ENCODE assay signal across 8 mouse cellular contexts in genomic region chr4:134591506-134592061, GRCm38 (mm10). TPM values are rescaled to one million over a fixed set of nuclear protein-coding genes. Genes with fewer than 3 reads are reported as not detected.
DNase-seq lines count a peak whose midpoint lies in the region; ATAC-seq and TF ChIP-seq lines count a peak whose summit lies in the region.

No protein-coding gene starts in this region.

- H3K4me1 ChIP-seq in embryonic facial prominence, embryonic 13.5 days: peaks cover 23% of the 10 kb centered on the region
- H3K4me1 ChIP-seq in heart, embryonic 15.5 days (replicated peaks): peaks cover 25% of the 10 kb centered on the region
- peaks cover 8% of the 10 kb centered on the region; the same call in 1 of the 2 replicates for H3K4me1 ChIP-seq in midbrain, postnatal 0 days (ENCODE audit: insufficient read depth, low read length)

- no peak overlapping the region; the same call in none of the 2 replicates for H3K9ac ChIP-seq in embryonic facial prominence, embryonic 13.5 days
- H3K9ac ChIP-seq in heart, embryonic 15.5 days: no peak overlapping the region
- H3K9ac ChIP-seq in midbrain, postnatal 0 days (replicated peaks; ENCODE audit: low read length, poor library complexity, severe bottlenecking): no peak overlapping the region

- H3K27me3 ChIP-seq in embryonic facial prominence, embryonic 13.5 days: 0 out of 2 replicates have a peak, but pooled peaks cover 3% of the 10 kb centered on the region
- no peaks in the 10 kb centered on the region for H3K27me3 ChIP-seq in heart, embryonic 15.5 days
- no peaks in the 10 kb centered on the region for H3K27me3 ChIP-seq in midbrain, postnatal 0 days (ENCODE audit: insufficient read depth, low read length)

- DNase-seq in 3134 (ENCODE audit: extremely low read depth, insufficient read length, low spot score) (peak; percentile 90), adipocyte (ENCODE audit: low spot score) (peak; percentile 82)
- DNase-seq in kidney, postnatal 25 days: peak; percentile 92 to 93
- peak; percentile 83 for DNase-seq in midbrain, postnatal 0 days (ENCODE audit: low spot score)
- DNase-seq in yolk sac, embryonic 10.5 days (ENCODE audit: low spot score): no peak
- DNase-seq in spleen, postnatal 4 days (ENCODE audit: low spot score in 2 of 2): no peak

- peak overlapping the region; percentile 53 for H3K27ac ChIP-seq in embryonic facial prominence, embryonic 13.5 days
- peak overlapping the region; percentile 81 for H3K27ac ChIP-seq in heart, embryonic 15.5 days
- H3K27ac ChIP-seq in midbrain, postnatal 0 days (ENCODE audit: low read depth, low read length): 0 out of 2 replicates have a peak overlapping the region, but pooled peaks have one; percentile 12

- H3K9me3 ChIP-seq in embryonic facial prominence, embryonic 13.5 days: no peaks in the 10 kb centered on the region
- H3K9me3 ChIP-seq in heart, embryonic 15.5 days (replicated peaks): no peaks in the 10 kb centered on the region
- no peaks in the 10 kb centered on the region for H3K9me3 ChIP-seq in midbrain, postnatal 0 days (ENCODE audit: low read length)

- no peak overlapping the region; the same call in 1 of the 2 replicates for H3K4me2 ChIP-seq in embryonic facial prominence, embryonic 13.5 days
- peak overlapping the region; percentile 14; the same call in 1 of the 2 replicates for H3K4me2 ChIP-seq in heart, embryonic 15.5 days
- H3K4me2 ChIP-seq in midbrain, postnatal 0 days (ENCODE audit: low read depth, low read length, poor library complexity, severe bottlenecking): no peak overlapping the region

- H3K4me3 ChIP-seq in embryonic facial prominence, embryonic 13.5 days: no peak overlapping the region
- H3K4me3 ChIP-seq in heart, embryonic 15.5 days: no peak overlapping the region
- no peak overlapping the region for H3K4me3 ChIP-seq in midbrain, postnatal 0 days (ENCODE audit: low read depth, low read length)

- ATAC-seq in embryonic facial prominence, embryonic 13.5 days (ENCODE audit: insufficient number of reproducible peaks, insufficient read depth, low FRiP score, low TSS enrichment, low read depth): no peak
- peak; percentile 77 for ATAC-seq in heart, embryonic 15.5 days (replicated peaks; ENCODE audit: insufficient number of reproducible peaks, insufficient read depth, low FRiP score, low read depth)
- no peak for ATAC-seq in midbrain, postnatal 0 days (ENCODE audit: low FRiP score)

- WGBS in embryonic facial prominence, embryonic 13.5 days: 38% methylated on average over 11 of the region's 11 CpGs
- 35% methylated on average over 11 of the region's 11 CpGs for WGBS in heart, embryonic 15.5 days
- WGBS in midbrain, postnatal 0 days: 41% methylated on average over 11 of the region's 11 CpGs

- TF ChIP-seq CTCF in midbrain, postnatal 0 days (IDR thresholded peaks at IDR 0.05): no peak

- H3K36me3 ChIP-seq in embryonic facial prominence, embryonic 13.5 days: no peaks in the 10 kb centered on the region
- H3K36me3 ChIP-seq in heart, embryonic 15.5 days: peaks cover 5% of the 10 kb centered on the region; the same call in 1 of the 2 replicates
- no peaks in the 10 kb centered on the region for H3K36me3 ChIP-seq in midbrain, postnatal 0 days (ENCODE audit: insufficient read depth, low read length)

RNA-seq across cellular contexts. Expression of gene Selenon, which starts 39.6 kb away (rescaled TPM):
- 15.4 and 16.2 TPM in 2 replicates for polyA plus RNA-seq in embryonic facial prominence, embryonic 13.5 days (2015; fragmentation: Nextera tagmentation; extraction: Ambion mirVana)
- polyA plus RNA-seq in heart, embryonic 15.5 days (2015; fragmentation: Nextera tagmentation; extraction: Ambion mirVana): 30.8 and 42.0 TPM in 2 replicates
- total RNA-seq in midbrain, postnatal 0 days (2014; rRNA removed): 22.8 and 26.1 TPM in 2 replicates
- polyA plus RNA-seq in midbrain, postnatal 0 days (2015; fragmentation: Nextera tagmentation; extraction: Ambion mirVana): 9.1 and 9.4 TPM in 2 replicates

RNA-seq across cellular contexts. Expression of gene Mtfr1l, which starts 56.4 kb away (rescaled TPM):
- 129 and 130 TPM in 2 replicates for polyA plus RNA-seq in embryonic facial prominence, embryonic 13.5 days (2015; fragmentation: Nextera tagmentation; extraction: Ambion mirVana)
- 147 and 152 TPM in 2 replicates for polyA plus RNA-seq in heart, embryonic 15.5 days (2015; fragmentation: Nextera tagmentation; extraction: Ambion mirVana)
- 135 and 167 TPM in 2 replicates for total RNA-seq in midbrain, postnatal 0 days (2014; rRNA removed)
- 191 and 196 TPM in 2 replicates for polyA plus RNA-seq in midbrain, postnatal 0 days (2015; fragmentation: Nextera tagmentation; extraction: Ambion mirVana)

Comparison
In these comparisons a context has a peak if more than half of its experiments do, and no peak if none do; other contexts are left out.
1. DNase-seq: peak in 3134 (single experiment), adipocyte (single experiment), kidney, postnatal 25 days (2 of 2) and midbrain, postnatal 0 days (single experiment); none in yolk sac, embryonic 10.5 days (single experiment) and spleen, postnatal 4 days (0 of 2).
2. H3K27ac ChIP-seq: peak in every context shown above with its lines; median percentile 81 in heart, embryonic 15.5 days; 53 in embryonic facial prominence, embryonic 13.5 days; 12 in midbrain, postnatal 0 days.